Mouse (Mus musculus) hindbrain, embryonic 12.5 days (tissue): ENCODE data around the gene Scd1. TPM values are rescaled to one million over a fixed set of nuclear protein-coding genes. Genes with fewer than 3 reads are reported as not detected.

ENCODE experiments used
- ATAC-seq: fragments of 200-750 bp; cut with Nextera tagmentation; 2 replicates; pipeline ENCODE4 v1.8.0; 2017; ENCODE audit warnings: moderate TSS enrichment; ENCODE audit not compliant: low FRiP score
- H3K27ac ChIP-seq: fragments of 300-500 bp; sonication (generic); 2 replicates; pipeline ENCODE4 v1.5.1; 2016; ENCODE audit warnings: mild to moderate bottlenecking
- H3K27me3 ChIP-seq: fragments of 300-500 bp; sonication (generic); 2 replicates; pipeline ENCODE4 v1.6.1; 2016; ENCODE audit warnings: mild to moderate bottlenecking
- H3K36me3 ChIP-seq: fragments of 300-500 bp; sonication (generic); 2 replicates; pipeline ENCODE4 v1.6.1; 2016; ENCODE audit warnings: mild to moderate bottlenecking
- H3K4me1 ChIP-seq: fragments of 300-500 bp; sonication (generic); 2 replicates; pipeline ENCODE4 v1.6.1; 2016
- H3K4me2 ChIP-seq: fragments of 300-500 bp; sonication (generic); replicated peaks from 2 replicates; pipeline ENCODE4 v1.6.1; 2016; ENCODE audit warnings: mild to moderate bottlenecking
- H3K4me3 ChIP-seq: fragments of 300-500 bp; sonication (generic); 2 replicates; pipeline ENCODE4 v1.5.1; 2016; ENCODE audit warnings: mild to moderate bottlenecking
- H3K9ac ChIP-seq: fragments of 300-500 bp; sonication (generic); 2 replicates; pipeline ENCODE4 v1.6.1; 2016; ENCODE audit warnings: mild to moderate bottlenecking, moderate library complexity
- H3K9me3 ChIP-seq: fragments of 300-500 bp; sonication (generic); replicated peaks from 2 replicates; pipeline ENCODE4 v1.6.1; 2016; ENCODE audit warnings: mild to moderate bottlenecking
- WGBS: fragments of 180-500 bp; shearing (Covaris S2); methylation state at CpG from one replicate; pipeline ENCODE4 v1.1.7; 2016; 5-methylcytosine and 5-hydroxymethylcytosine counted together
- polyA plus RNA-seq: library from polyadenylated mRNA; unstranded; fragments of >200 nt; fragmentation: Nextera tagmentation; extraction: Ambion mirVana; gene quantifications from 2 replicates; pipeline ENCODE4 v1.2.1, GENCODE M21; 2016

Scd1 gene
- polyA plus RNA-seq = 7.8 and 10.0 TPM in 2 replicates

DNA sequence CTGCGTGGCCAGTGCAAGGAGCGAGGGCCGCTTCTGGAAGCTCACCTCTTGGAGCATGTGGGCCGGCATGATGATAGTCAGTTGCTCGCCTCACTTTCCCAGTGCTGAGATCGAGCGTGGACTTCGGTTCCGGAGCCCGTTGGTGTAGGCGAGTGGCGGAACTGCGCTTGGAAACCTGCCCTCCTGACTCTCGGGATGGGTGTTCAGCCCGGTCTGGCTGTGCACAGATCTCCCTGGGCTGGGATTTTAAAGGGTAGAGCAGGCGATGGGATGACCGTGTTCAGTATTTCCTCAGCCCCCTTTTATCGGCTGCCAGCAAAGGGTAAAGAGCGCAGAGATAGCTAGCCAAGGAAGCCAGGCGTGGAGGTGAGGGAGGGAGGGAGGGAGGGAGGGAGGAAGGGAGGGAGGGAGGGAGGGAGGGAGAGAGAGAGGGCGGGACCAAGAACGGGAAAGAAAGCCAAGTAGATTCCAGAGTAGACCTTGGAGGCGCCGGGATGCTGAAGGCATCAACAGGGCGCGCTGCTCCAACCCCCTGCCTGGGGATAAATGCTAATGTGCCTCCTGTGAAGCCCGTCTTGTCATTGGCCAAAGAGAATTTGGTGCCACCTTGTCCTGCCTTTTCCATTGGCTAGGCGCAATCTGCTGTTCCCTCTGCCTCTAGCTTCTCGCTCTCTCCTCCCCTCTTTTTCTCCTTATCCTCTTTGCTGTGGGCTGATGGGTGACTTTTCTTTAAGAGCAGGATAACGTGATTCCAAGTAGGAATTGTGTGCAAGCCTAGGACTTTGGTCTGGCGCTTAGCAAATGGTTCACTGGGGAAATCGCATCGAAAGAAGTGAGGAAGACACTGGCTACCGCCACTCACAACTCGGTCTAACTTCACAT, at the start of gene Scd1:
Scd1 (minus strand) TSS at position 539 of the 882 bp plus-strand sequence.
- under 1% methylated on average over 34 of the region's 35 CpGs for WGBS
- Histone ChIP-seq H3K9ac (peak within 1 kb of the TSS; percentile 50), H3K36me3 (0 out of 2 replicates have a peak, but pooled peaks cover 8% of the 10 kb centered on the region), H3K9me3 (no peaks in the 10 kb centered on the region), H3K27ac (peak within 1 kb of the TSS; percentile 75), H3K4me1 (peaks cover 18% of the 10 kb centered on the region), H3K4me2 (peak within 1 kb of the TSS; percentile 83), H3K4me3 (peak within 1 kb of the TSS; percentile 46), H3K27me3 (no peaks in the 10 kb centered on the region)
- peak; percentile 95 for ATAC-seq

DNA sequence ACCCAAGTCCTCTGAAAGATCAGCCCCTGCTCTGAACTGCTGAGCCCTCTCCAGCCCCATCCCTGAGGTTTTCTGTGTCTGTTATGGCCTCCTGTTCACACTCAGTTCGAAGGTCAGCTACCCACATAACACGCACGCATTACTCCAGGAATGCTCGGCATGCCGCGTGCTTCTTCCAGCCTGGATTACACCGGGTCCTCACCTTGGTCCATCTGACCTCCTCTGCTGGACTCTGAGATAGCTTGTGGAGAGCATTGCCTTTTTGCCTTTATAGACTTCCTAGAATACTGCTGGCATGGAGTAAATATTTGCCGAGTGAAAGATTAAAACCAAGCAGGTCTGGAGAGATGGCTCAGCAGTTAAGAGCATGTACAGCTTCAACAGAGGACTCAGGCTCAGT, 47.7 kb upstream of the Scd1 start:
- H3K9me3 ChIP-seq = no peaks in the 10 kb centered on the region
- H3K27me3 ChIP-seq = 0 out of 2 replicates have a peak, but pooled peaks cover 4% of the 10 kb centered on the region
- no peak overlapping the region for H3K9ac ChIP-seq
- no peaks in the 10 kb centered on the region for H3K36me3 ChIP-seq
- no peaks in the 10 kb centered on the region for H3K4me1 ChIP-seq
- ATAC-seq = no peak
- H3K27ac ChIP-seq = no peak overlapping the region
- WGBS = 87% methylated on average over 8 of the region's 8 CpGs
- no peak overlapping the region for H3K4me2 ChIP-seq
- no peak overlapping the region for H3K4me3 ChIP-seq

DNA sequence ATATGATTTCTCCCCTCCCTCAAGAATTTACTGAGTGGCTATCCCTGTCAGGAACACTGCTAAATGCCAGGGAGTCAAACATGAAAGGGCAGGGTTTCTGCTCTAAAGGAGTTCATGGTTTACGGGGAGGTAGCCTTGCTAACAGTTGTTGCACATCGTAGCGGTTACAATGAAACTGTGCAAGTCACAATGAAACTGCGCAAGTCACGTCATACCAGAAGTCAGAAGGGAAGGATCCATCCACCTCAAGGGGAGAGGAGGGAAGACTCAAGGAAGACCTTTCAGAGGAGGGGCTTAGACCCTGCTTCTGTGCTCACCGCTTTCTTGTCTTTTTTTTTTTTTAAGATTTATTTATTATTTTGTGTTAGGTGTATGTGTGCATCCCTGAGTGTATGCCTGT, 47.2 kb upstream of the Scd1 start:
- Histone ChIP-seq H3K4me2 (no peak overlapping the region), H3K4me1 (no peaks in the 10 kb centered on the region), H3K4me3 (no peak overlapping the region), H3K27me3 (0 out of 2 replicates have a peak, but pooled peaks cover 4% of the 10 kb centered on the region), H3K27ac (no peak overlapping the region), H3K9ac (no peak overlapping the region), H3K36me3 (no peaks in the 10 kb centered on the region), H3K9me3 (no peaks in the 10 kb centered on the region)
- 96% methylated on average over 6 of the region's 6 CpGs for WGBS
- ATAC-seq = no peak

DNA sequence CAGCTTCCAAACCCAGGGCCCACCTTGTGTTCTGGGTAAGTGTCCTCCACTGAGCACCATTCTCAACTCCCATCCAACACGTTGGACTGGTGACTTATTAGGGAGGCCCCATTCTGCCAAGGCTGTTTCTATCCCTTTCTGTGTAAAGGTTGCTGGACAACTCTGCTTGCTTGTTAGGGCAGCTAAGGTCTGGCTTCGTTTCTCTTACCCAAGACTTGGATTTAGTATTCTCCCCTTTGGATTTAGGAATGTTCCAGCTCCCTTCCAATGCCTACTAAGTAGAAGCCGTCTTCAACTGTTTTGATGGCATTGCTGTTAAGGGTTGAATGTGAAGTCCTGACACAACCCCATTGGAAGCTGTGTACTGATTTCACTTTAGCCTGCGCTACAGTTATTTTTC, 40.2 kb upstream of the Scd1 start:
- ATAC-seq = no peak
- H3K4me2 ChIP-seq = no peak overlapping the region
- H3K36me3 ChIP-seq = no peaks in the 10 kb centered on the region
- 0 out of 2 replicates have a peak, but pooled peaks cover 2% of the 10 kb centered on the region for H3K4me1 ChIP-seq
- 88% methylated on average over 4 of the region's 4 CpGs for WGBS
- H3K9ac ChIP-seq = no peak overlapping the region
- H3K27ac ChIP-seq = no peak overlapping the region
- no peak overlapping the region for H3K4me3 ChIP-seq
- no peaks in the 10 kb centered on the region for H3K9me3 ChIP-seq
- H3K27me3 ChIP-seq = no peaks in the 10 kb centered on the region

DNA sequence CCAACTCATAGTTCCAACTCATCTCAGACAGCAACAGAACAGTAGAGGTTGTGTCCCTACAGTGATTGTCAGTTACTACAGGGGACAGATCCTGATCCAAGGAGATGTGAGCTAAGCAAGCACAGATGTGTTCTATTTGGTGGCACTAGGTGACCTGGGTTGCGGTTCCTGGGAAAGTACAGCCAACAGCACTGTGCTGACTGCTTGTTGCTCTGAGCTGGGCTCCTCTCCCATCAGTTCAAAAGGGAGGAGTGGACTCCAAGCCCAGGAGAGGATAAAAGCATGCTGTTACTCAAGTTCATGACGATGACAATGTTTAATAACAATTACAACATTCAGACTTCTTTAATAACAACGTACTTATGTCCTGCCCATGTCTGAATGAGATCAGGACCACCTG, 38.1 kb upstream of the Scd1 start:
- Histone ChIP-seq H3K27me3 (no peaks in the 10 kb centered on the region), H3K9ac (no peak overlapping the region), H3K4me1 (0 out of 2 replicates have a peak, but pooled peaks cover 2% of the 10 kb centered on the region), H3K4me3 (no peak overlapping the region), H3K4me2 (no peak overlapping the region), H3K36me3 (no peaks in the 10 kb centered on the region), H3K27ac (no peak overlapping the region), H3K9me3 (no peaks in the 10 kb centered on the region)
- ATAC-seq = no peak
- 93% methylated on average over 3 of the region's 3 CpGs for WGBS

DNA sequence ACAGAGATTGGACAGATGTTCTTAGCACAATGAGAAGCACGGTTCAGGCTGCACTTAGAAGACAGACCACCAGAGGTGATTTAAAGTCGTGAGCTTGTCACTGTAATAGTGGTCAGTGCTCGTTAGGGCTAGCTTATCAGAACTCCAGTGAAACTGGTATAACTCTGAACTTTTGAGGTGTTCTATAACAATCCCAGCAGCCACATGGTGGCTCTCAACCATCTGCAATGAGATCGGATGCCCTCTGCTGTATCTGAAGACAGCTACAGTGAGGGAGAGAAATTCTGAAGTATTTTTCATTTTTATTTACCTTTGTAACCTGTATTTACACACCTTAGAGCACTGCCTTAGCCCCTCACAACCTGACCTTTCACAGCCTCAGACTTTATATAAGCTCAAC, 31.6 kb upstream of the Scd1 start:
- Histone ChIP-seq H3K36me3 (no peaks in the 10 kb centered on the region), H3K27ac (no peak overlapping the region), H3K4me3 (no peak overlapping the region), H3K9me3 (no peaks in the 10 kb centered on the region), H3K9ac (no peak overlapping the region), H3K4me2 (no peak overlapping the region), H3K27me3 (no peaks in the 10 kb centered on the region), H3K4me1 (no peaks in the 10 kb centered on the region)
- no peak for ATAC-seq
- WGBS = 57% methylated on average over 4 of the region's 4 CpGs

DNA sequence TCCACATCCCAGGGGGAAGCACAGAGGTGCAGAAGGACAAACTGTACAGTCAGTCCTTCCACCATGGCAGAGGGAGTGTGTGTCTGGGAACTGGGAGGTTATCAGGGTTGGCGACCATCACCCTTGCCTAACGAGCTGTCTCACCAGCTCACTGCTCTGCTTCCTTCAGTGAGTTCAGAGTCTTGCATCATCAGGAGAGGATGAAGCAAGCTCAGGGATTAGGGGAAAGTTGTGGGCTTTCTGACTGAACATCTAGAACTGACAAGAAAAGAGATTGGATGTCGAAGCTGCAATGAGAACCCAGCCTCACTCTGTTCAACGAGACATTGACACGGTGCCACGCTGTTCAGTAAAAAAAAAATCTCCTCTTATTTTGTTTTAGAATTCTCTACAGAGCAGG, 30.3 kb upstream of the Scd1 start:
- Histone ChIP-seq H3K36me3 (no peaks in the 10 kb centered on the region), H3K9ac (no peak overlapping the region), H3K4me3 (no peak overlapping the region), H3K9me3 (no peaks in the 10 kb centered on the region), H3K4me2 (no peak overlapping the region), H3K27ac (no peak overlapping the region), H3K27me3 (no peaks in the 10 kb centered on the region), H3K4me1 (no peaks in the 10 kb centered on the region)
- no peak for ATAC-seq
- WGBS = 81% methylated on average over 6 of the region's 6 CpGs

DNA sequence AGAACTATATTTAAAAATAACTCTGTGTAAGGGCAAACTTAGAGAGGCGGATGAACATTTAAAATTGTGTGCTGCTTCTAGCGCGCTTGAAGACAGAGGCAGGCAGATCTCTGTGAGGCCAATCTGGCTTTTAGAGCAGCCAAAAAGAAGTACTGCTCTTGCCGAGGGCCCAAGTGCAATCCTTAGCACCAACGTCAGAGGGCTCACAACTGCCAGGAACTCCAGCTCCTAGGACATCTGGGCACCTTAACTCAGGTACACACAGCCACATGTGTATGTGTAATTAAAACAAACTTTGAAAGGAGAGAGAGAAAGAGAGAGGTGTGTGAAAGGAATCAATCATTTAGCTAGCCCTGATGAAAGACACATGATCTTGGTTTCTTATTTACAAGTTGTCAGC, 24.4 kb upstream of the Scd1 start:
- H3K4me3 ChIP-seq = no peak overlapping the region
- no peak overlapping the region for H3K4me2 ChIP-seq
- H3K27ac ChIP-seq = no peak overlapping the region
- no peaks in the 10 kb centered on the region for H3K9me3 ChIP-seq
- H3K27me3 ChIP-seq = no peaks in the 10 kb centered on the region
- no peak for ATAC-seq
- H3K36me3 ChIP-seq = no peaks in the 10 kb centered on the region
- no peaks in the 10 kb centered on the region for H3K4me1 ChIP-seq
- no peak overlapping the region for H3K9ac ChIP-seq
- WGBS = 80% methylated on average over 5 of the region's 5 CpGs

DNA sequence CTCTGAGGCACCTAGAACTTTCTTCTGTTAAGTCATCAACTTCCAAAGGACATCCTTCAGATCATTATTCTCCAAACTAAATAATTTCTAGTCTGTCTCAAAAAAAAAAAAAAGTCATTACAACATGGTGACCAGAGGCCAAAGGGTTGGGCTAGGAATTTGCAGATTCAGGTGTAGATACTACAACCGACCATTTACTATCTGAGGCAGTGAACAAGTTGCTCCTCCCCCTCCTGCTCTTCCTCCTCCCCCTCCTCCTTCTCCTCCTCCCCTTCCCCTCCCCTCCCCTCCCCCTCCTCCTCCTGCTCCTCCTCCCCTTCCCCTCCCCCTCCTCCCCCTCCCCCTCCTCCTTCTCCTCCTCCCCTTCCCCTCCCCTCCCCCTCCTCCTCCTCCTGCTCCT, 20.0 kb upstream of the Scd1 start:
- Histone ChIP-seq H3K27me3 (no peaks in the 10 kb centered on the region), H3K27ac (no peak overlapping the region), H3K4me2 (no peak overlapping the region), H3K4me3 (no peak overlapping the region), H3K4me1 (no peaks in the 10 kb centered on the region), H3K36me3 (no peaks in the 10 kb centered on the region), H3K9me3 (no peaks in the 10 kb centered on the region), H3K9ac (no peak overlapping the region)
- 79% methylated on average over 1 of the region's 1 CpGs for WGBS
- ATAC-seq = no peak

DNA sequence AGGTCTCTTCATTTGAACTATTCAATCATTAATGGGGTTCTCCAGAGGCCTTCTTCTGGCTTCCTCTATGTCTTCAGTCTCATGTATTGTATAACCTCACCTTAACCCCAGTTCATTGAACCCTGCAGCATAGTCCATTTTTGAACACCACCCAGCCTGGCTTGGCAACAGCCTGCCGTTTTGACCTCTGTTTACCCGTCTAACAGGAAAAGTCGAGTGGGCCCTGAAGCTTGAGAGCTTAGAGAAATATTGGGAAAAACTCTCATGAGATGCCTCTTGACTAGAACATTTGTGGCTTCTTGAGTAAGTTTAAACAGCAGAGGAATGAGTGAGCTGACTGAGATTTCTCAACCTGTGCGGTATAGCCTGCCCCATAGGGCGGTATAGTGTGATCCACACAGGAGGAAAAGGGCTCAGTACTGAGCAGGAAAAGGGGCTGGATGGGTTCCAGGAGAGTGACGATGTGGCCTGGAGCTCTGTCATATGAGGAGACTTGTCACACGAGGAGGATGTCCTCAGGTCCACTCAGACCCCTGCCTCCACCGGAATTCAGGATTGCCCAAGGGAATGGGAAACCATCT, 14.5 kb upstream of the Scd1 start:
- Histone ChIP-seq H3K27ac (no peak overlapping the region), H3K9ac (no peak overlapping the region), H3K4me2 (no peak overlapping the region), H3K9me3 (no peaks in the 10 kb centered on the region), H3K4me3 (no peak overlapping the region), H3K36me3 (no peaks in the 10 kb centered on the region), H3K27me3 (0 out of 2 replicates have a peak, but pooled peaks cover 3% of the 10 kb centered on the region), H3K4me1 (no peaks in the 10 kb centered on the region)
- 78% methylated on average over 8 of the region's 8 CpGs for WGBS
- no peak for ATAC-seq

DNA sequence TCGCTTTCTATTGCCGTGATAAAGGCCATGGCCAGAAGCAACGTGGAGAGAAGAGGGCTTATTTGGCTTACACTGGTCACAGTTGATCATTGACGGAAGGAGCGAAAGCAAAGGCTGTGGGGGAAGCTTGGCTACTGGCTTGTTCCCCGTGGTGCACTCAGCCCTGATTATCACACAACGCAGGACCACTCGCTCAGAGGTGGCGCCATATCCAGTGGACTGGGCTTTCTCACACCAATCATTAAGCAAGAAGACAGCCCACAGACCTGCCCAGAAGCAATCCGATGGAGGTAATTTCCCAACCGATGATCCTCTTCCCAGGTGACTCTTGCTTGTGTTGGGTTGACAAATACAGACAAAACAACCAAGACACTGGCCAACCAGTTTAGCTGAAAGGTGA, 11.9 kb upstream of the Scd1 start:
- no peak overlapping the region for H3K9ac ChIP-seq
- H3K27me3 ChIP-seq = 0 out of 2 replicates have a peak, but pooled peaks cover 3% of the 10 kb centered on the region
- WGBS = 55% methylated on average over 11 of the region's 11 CpGs
- no peaks in the 10 kb centered on the region for H3K4me1 ChIP-seq
- no peak overlapping the region for H3K4me2 ChIP-seq
- H3K4me3 ChIP-seq = no peak overlapping the region
- H3K36me3 ChIP-seq = no peaks in the 10 kb centered on the region
- H3K9me3 ChIP-seq = no peaks in the 10 kb centered on the region
- no peak overlapping the region for H3K27ac ChIP-seq
- ATAC-seq = no peak

DNA sequence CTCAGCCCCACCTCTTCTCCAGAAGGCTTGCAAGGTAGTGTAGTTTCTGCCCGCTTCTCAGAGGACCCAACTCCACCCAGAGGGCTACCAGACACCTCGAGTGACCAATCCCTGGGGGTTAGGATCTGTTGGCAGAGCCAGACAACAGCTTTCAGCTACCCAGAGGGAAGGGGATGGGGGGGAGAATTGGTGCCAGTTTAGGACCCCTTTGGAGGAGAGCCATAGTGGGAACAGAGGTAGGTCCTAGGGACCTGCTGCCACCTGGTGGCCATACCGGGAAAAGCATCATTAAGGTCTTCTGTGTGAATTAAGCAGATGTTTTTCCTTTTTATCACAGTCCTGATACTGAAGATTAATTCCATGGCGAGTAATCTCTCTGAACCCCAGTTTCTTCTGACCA, 11.3 kb upstream of the Scd1 start:
- Histone ChIP-seq H3K4me1 (no peaks in the 10 kb centered on the region), H3K27me3 (0 out of 2 replicates have a peak, but pooled peaks cover 3% of the 10 kb centered on the region), H3K9me3 (no peaks in the 10 kb centered on the region), H3K4me2 (no peak overlapping the region), H3K36me3 (no peaks in the 10 kb centered on the region), H3K4me3 (no peak overlapping the region), H3K27ac (no peak overlapping the region), H3K9ac (no peak overlapping the region)
- 16% methylated on average over 4 of the region's 4 CpGs for whole genome bisulfite sequencing
- ATAC-seq = 0 out of 2 replicates have a peak, but pooled peaks have one; percentile 32
